Mouse (Mus musculus): ENCODE measurements around the gene Arl16. TPM values are rescaled to one million over a fixed set of nuclear protein-coding genes. Genes with fewer than 3 reads are reported as not detected.

Gene Arl16
- total and polyA plus RNA-seq, 2 experiments from 2014 or later = 35.2 to 56.4 TPM

DNA sequence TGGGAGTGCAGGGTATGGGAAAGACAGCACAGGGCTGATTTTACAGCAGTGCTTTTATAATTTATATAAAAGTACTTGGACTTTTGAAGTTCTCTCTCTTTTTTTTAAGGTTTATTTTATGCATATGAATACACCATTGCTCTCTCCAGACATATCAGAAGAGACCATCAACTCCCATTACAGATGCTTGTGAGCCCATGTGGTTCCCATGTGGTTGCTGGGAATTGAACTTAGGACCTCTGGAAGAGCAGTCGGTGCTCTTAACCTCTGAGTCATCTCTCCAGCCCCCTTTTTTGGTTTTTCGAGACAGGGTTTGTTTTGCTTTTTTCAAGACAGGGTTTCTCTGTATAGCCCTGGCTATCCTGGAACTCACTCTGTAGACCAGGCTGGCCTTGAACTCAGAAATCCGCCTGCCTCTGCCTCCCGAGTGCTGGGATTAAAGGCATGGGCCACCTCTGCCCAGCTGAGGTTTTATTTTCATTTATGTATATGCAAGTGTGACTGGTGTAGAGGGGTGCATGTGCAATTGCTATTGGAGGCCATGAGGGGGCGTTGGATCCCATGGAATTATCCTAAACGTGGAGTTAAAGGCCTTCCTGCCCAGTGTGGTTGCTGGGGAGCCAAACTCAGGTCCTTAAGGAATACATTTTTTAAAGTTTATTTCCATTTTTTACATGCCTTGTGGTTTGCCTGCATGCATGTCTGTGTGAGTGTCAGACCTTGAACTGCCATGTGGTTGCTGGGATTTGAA is 8.4 kb downstream of the Arl16 start:
- H3K4me3 ChIP-seq (ENCODE audit: low read depth, low read length) = peak overlapping the region; percentile 87
- peak overlapping the region; percentile 93 for H3K4me2 ChIP-seq (ENCODE audit: low read depth)
- H3K9me3 ChIP-seq (ENCODE audit: low read length) = no peaks in the 10 kb centered on the region
- peaks cover 8% of the 10 kb centered on the region; the same call in 1 of the 2 replicates for H3K4me1 ChIP-seq (ENCODE audit: insufficient read depth)
- ATAC-seq (no peak), DNase-seq (no peak)
- H3K36me3 ChIP-seq (ENCODE audit: insufficient read depth) = peaks cover 29% of the 10 kb centered on the region
- peak overlapping the region; percentile 96 for H3K9ac ChIP-seq
- H3K27me3 ChIP-seq (ENCODE audit: insufficient read depth, low read length) = no peaks in the 10 kb centered on the region
- no peak overlapping the region for H3K27ac ChIP-seq (ENCODE audit: low read depth, low read length)
- 75% methylated on average over 6 of the region's 6 CpGs for WGBS
- peak; percentile 21; the same call in 1 of the 2 replicates for TF ChIP-seq CTCF (IDR thresholded peaks at IDR 0.05; ENCODE audit: low read depth)

GRCm38 (mm10) chr11:120457772-120458751 is 9.3 kb downstream of the Arl16 start, which contains the start of the genes Oxld1 and Ccdc137:
TSS of gene Oxld1 (minus strand) at chr11:120458068.
TSS of gene Ccdc137 (plus strand) at chr11:120458115.
- no peak for TF ChIP-seq CTCF (IDR thresholded peaks at IDR 0.05; ENCODE audit: low read depth)
- H3K27ac ChIP-seq (ENCODE audit: low read depth, low read length) = peak within 1 kb of the TSS; percentile 74
- H3K4me2 ChIP-seq (ENCODE audit: low read depth) = peak within 1 kb of the TSS; percentile 93
- peaks cover 8% of the 10 kb centered on the region; the same call in 1 of the 2 replicates for H3K4me1 ChIP-seq (ENCODE audit: insufficient read depth)
- ATAC-seq = peak; percentile 98
- WGBS = 7% methylated on average over 62 of the region's 62 CpGs
- no peaks in the 10 kb centered on the region for H3K9me3 ChIP-seq (ENCODE audit: low read length)
- H3K27me3 ChIP-seq (ENCODE audit: insufficient read depth, low read length) = no peaks in the 10 kb centered on the region
- H3K4me3 ChIP-seq (ENCODE audit: low read depth, low read length) = peak within 1 kb of the TSS; percentile 87
- H3K36me3 ChIP-seq (ENCODE audit: insufficient read depth) = peaks cover 25% of the 10 kb centered on the region
- DNase-seq = peak; percentile 87
- H3K9ac ChIP-seq = peak within 1 kb of the TSS; percentile 96

DNA sequence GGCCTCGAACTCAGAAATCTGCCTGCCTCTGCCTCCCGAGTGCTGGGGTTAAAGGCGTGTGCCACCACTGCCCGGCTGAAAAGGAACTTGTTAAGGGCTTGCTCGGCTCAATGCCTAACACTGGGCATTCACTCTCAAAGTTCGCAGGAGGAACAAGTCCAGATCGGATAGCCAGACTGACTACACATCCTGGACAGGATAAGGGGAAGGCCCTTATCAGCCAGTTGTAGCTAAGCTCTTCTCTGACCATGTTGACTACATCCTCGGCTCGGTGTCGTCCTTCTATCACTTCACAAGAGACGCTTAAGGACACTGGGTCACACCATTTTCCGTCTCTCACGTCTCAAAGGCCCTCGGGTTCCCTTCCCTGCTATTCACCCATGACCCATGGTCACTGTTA is 10.0 kb downstream of the Arl16 start:
- H3K36me3 ChIP-seq (ENCODE audit: insufficient read depth) = peaks cover 20% of the 10 kb centered on the region
- no peaks in the 10 kb centered on the region for H3K27me3 ChIP-seq (ENCODE audit: insufficient read depth, low read length)
- ATAC-seq = peak; percentile 3; the same call in 1 of the 2 replicates
- H3K9ac ChIP-seq = peak overlapping the region; percentile 96
- TF ChIP-seq CTCF (IDR thresholded peaks at IDR 0.05; ENCODE audit: low read depth) = no peak
- peak; percentile 3 for DNase-seq
- 32% methylated on average over 14 of the region's 14 CpGs for WGBS
- H3K9me3 ChIP-seq (ENCODE audit: low read length) = no peaks in the 10 kb centered on the region
- H3K4me2 ChIP-seq (ENCODE audit: low read depth) = peak overlapping the region; percentile 93
- peaks cover 8% of the 10 kb centered on the region; the same call in 1 of the 2 replicates for H3K4me1 ChIP-seq (ENCODE audit: insufficient read depth)
- peak overlapping the region; percentile 74 for H3K27ac ChIP-seq (ENCODE audit: low read depth, low read length)
- peak overlapping the region; percentile 87 for H3K4me3 ChIP-seq (ENCODE audit: low read depth, low read length)

GRCm38 (mm10) chr11:120455413-120455812 is 12.0 kb downstream of the Arl16 start:
- Histone ChIP-seq H3K4me3 (ENCODE audit: low read depth, low read length) (no peak overlapping the region), H3K9ac (no peak overlapping the region), H3K27ac (ENCODE audit: low read depth, low read length) (no peak overlapping the region), H3K36me3 (ENCODE audit: insufficient read depth) (peaks cover 4% of the 10 kb centered on the region), H3K27me3 (ENCODE audit: insufficient read depth, low read length) (no peaks in the 10 kb centered on the region), H3K9me3 (ENCODE audit: low read length) (no peaks in the 10 kb centered on the region), H3K4me2 (ENCODE audit: low read depth) (no peak overlapping the region), H3K4me1 (ENCODE audit: insufficient read depth) (peaks cover 8% of the 10 kb centered on the region; the same call in 1 of the 2 replicates)
- 97% methylated on average over 7 of the region's 7 CpGs for WGBS
- no peak for TF ChIP-seq CTCF (IDR thresholded peaks at IDR 0.05; ENCODE audit: low read depth)
- ATAC-seq (no peak), DNase-seq (no peak)

- Histone ChIP-seq H3K27me3 (ENCODE audit: insufficient read depth, low read length) (no peaks in the 10 kb centered on the region), H3K4me2 (ENCODE audit: low read depth) (no peak overlapping the region), H3K36me3 (ENCODE audit: insufficient read depth) (peaks cover 2% of the 10 kb centered on the region), H3K9ac (no peak overlapping the region), H3K27ac (ENCODE audit: low read depth, low read length) (no peak overlapping the region), H3K9me3 (ENCODE audit: low read length) (no peaks in the 10 kb centered on the region), H3K4me1 (ENCODE audit: insufficient read depth) (peaks cover 8% of the 10 kb centered on the region; the same call in 1 of the 2 replicates), H3K4me3 (ENCODE audit: low read depth, low read length) (no peak overlapping the region)
- WGBS = 95% methylated on average over 4 of the region's 4 CpGs
- ATAC-seq (no peak), DNase-seq (no peak)
- no peak for TF ChIP-seq CTCF (IDR thresholded peaks at IDR 0.05; ENCODE audit: low read depth)
Measured at GRCm38 (mm10) chr11:120454965-120455364, 12.4 kb downstream of the Arl16 start.

GRCm38 (mm10) chr11:120453306-120453705 is 14.1 kb downstream of the Arl16 start, which contains the start of gene Pde6g:
TSS of gene Pde6g (minus strand) at chr11:120453500.
- H3K27ac ChIP-seq (ENCODE audit: low read depth, low read length) = no peak within 1 kb of the TSS
- no peak within 1 kb of the TSS; the same call in 1 of the 2 replicates for H3K9ac ChIP-seq
- ATAC-seq (no peak), DNase-seq (no peak)
- H3K4me2 ChIP-seq (ENCODE audit: low read depth) = no peak within 1 kb of the TSS
- H3K27me3 ChIP-seq (ENCODE audit: insufficient read depth, low read length) = no peaks in the 10 kb centered on the region
- WGBS = 90% methylated on average over 4 of the region's 4 CpGs
- no peaks in the 10 kb centered on the region for H3K4me1 ChIP-seq (ENCODE audit: insufficient read depth)
- no peak for TF ChIP-seq CTCF (IDR thresholded peaks at IDR 0.05; ENCODE audit: low read depth)
- no peak within 1 kb of the TSS for H3K4me3 ChIP-seq (ENCODE audit: low read depth, low read length)
- no peaks in the 10 kb centered on the region for H3K9me3 ChIP-seq (ENCODE audit: low read length)
- H3K36me3 ChIP-seq (ENCODE audit: insufficient read depth) = no peaks in the 10 kb centered on the region

All from forebrain, postnatal 0 days (tissue).